Mouse (Mus musculus): ENCODE results near the gene Nadsyn1.

GRCm38 (mm10) chr7:143751380-143751779 lies 71.3 kb downstream of the Nadsyn1 start:
- TF ChIP-seq CTCF (IDR thresholded peaks at IDR 0.05; ENCODE audit: low read depth) (no peak), EP300 (IDR thresholded peaks at IDR 0.05; ENCODE audit: low read depth) (no peak)

Measured in heart, postnatal 0 days (tissue).